ENCODE assay signal across 22 mouse cellular contexts in genomic region chr16:92601270-92601826, GRCm38 (mm10).
DNase-seq lines count a peak whose midpoint lies in the region; ATAC-seq and TF ChIP-seq lines count a peak whose summit lies in the region.
"Had no signal": no experiment of that assay in that cellular context is flagged by ENCODE, and none has a peak within 500 bp of the region (broad histone marks: within the 10 kb centered on the region; RNA-seq: fewer than 3 reads in every experiment).

No protein-coding gene starts in this region.

- no peak overlapping the region for H3K4me3 ChIP-seq in liver, adult 2 months (ENCODE audit: insufficient read depth, low read depth, low read length)
- no peak overlapping the region for H3K4me3 ChIP-seq in liver, postnatal 0 days (ENCODE audit: low read depth, low read length)
- H3K4me3 ChIP-seq in MEL (ENCODE audit: control insufficient read depth in 1 of 2, insufficient read depth in 1 of 2, low read depth in 2 of 2, low read length in 2 of 2) (no peak overlapping the region), myocyte (no peak overlapping the region)
- no peak overlapping the region for H3K4me3 ChIP-seq in heart, embryonic 11.5 days (ENCODE audit: low read depth, low read length)

- DNase-seq in liver, adult 2 months (ENCODE audit: extremely low read depth, low read depth, low spot score), result peak; percentile 18
- DNase-seq in liver, postnatal 0 days, result no peak
- DNase-seq in MEL (ENCODE audit: low read depth, low spot score), result no peak
- no peak for DNase-seq in thymus, postnatal 36 days
- DNase-seq in spleen, postnatal 10 days (ENCODE audit: low spot score in 2 of 2), result no peak
- DNase-seq: adrenal gland, adult 2 months; adrenal gland, adult 8-10 months; adrenal gland, postnatal 10 days; adrenal gland, postnatal 14 days; adrenal gland, postnatal 25 days; adrenal gland, postnatal 36 days; B cell, adult 2 months; cerebellum, adult 11 months; cerebellum, adult 11-12 months; cerebellum, adult 18-20 months had no signal

- no peak overlapping the region for H3K9ac ChIP-seq in liver, adult 2 months (ENCODE audit: low read depth, low read length)
- no peak overlapping the region for H3K9ac ChIP-seq in liver, postnatal 0 days (replicated peaks)
- no peak overlapping the region for H3K9ac ChIP-seq in MEL (ENCODE audit: control insufficient read depth, low read depth, low read length, poor library complexity, severe bottlenecking)
- H3K9ac ChIP-seq in heart, embryonic 11.5 days (ENCODE audit: low read depth, low read length), result no peak overlapping the region

- no peak for TF ChIP-seq POLR2A in liver, adult 2 months (IDR thresholded peaks at IDR 0.05; ENCODE audit: extremely low read depth, insufficient read depth, low read length)
- TF ChIP-seq POLR2A in MEL (IDR thresholded peaks at IDR 0.05; ENCODE audit: control insufficient read depth in 1 of 2, insufficient read depth in 1 of 2, low read depth in 1 of 2, low read length in 2 of 2, poor library complexity in 1 of 2), result no peak
- peak; percentile 41 for TF ChIP-seq POLR2A in myocyte (IDR thresholded peaks at IDR 0.05; ENCODE audit: insufficient read length, low read depth)

- no peaks in the 10 kb centered on the region for H3K36me3 ChIP-seq in liver, adult 2 months (ENCODE audit: control insufficient read depth, insufficient read depth, low read length)
- H3K36me3 ChIP-seq in liver, postnatal 0 days (replicated peaks; ENCODE audit: insufficient read depth, low read length), result peaks cover 6% of the 10 kb centered on the region; the same call in 1 of the 2 replicates
- H3K36me3 ChIP-seq in MEL (ENCODE audit: control insufficient read depth in 1 of 2, insufficient read depth in 2 of 2, low read length in 2 of 2), result peaks cover 0 to 4% of the 10 kb centered on the region in 2 experiments; a peak in 2 of 4 replicates
- H3K36me3 ChIP-seq in myocyte (ENCODE audit: control insufficient read depth, insufficient read depth), result peaks cover 19% of the 10 kb centered on the region
- H3K36me3 ChIP-seq in heart, embryonic 11.5 days (ENCODE audit: control insufficient read depth, insufficient read depth, low read length), result no peaks in the 10 kb centered on the region

- no peak for TF ChIP-seq RAD21 in MEL (IDR thresholded peaks at IDR 0.05; ENCODE audit: low read depth, low read length)

- no peak for TF ChIP-seq CTCF in liver, adult 2 months (IDR thresholded peaks at IDR 0.05; ENCODE audit: low read depth, low read length)
- TF ChIP-seq CTCF in liver, postnatal 0 days (IDR thresholded peaks at IDR 0.05; ENCODE audit: low read depth), result no peak
- TF ChIP-seq CTCF in MEL (IDR thresholded peaks at IDR 0.05 in 2 of 3, conservative IDR thresholded peaks at IDR 0.05 in 1 of 3; ENCODE audit: control insufficient read depth in 1 of 3, insufficient read depth in 1 of 3, low read depth in 2 of 3, low read length in 3 of 3, poor library complexity in 1 of 3, severe bottlenecking in 1 of 3), result no peak

- no peak overlapping the region for H3K27ac ChIP-seq in liver, adult 2 months (replicated peaks; ENCODE audit: insufficient read depth, low read depth, low read length)
- no peak overlapping the region for H3K27ac ChIP-seq in liver, postnatal 0 days (ENCODE audit: low read depth)
- H3K27ac ChIP-seq in MEL (ENCODE audit: control insufficient read depth, low read depth, low read length), result no peak overlapping the region
- H3K27ac ChIP-seq in heart, embryonic 11.5 days (ENCODE audit: low read depth, low read length), result no peak overlapping the region

- TF ChIP-seq EP300 in liver, postnatal 0 days (IDR thresholded peaks at IDR 0.05; ENCODE audit: low read depth), result no peak
- TF ChIP-seq EP300 in MEL (IDR thresholded peaks at IDR 0.05; ENCODE audit: low read depth in 1 of 2, low read length in 2 of 2), result no peak

- no peak overlapping the region for H3ac ChIP-seq in myocyte (ENCODE audit: control insufficient read depth, insufficient read length)

- no peaks in the 10 kb centered on the region for H3K79me2 ChIP-seq in liver, adult 2 months (ENCODE audit: control insufficient read depth, insufficient read depth, low read length)
- H3K79me2 ChIP-seq in MEL (ENCODE audit: control insufficient read depth, insufficient read depth, low read length, poor library complexity) (no peaks in the 10 kb centered on the region), myocyte (ENCODE audit: control insufficient read depth, insufficient read depth) (no peaks in the 10 kb centered on the region)

- H3K4me2 ChIP-seq in liver, postnatal 0 days (ENCODE audit: low read depth, low read length), result no peak overlapping the region
- H3K4me2 ChIP-seq in myocyte (ENCODE audit: low read depth), result no peak overlapping the region
- H3K4me2 ChIP-seq in heart, embryonic 11.5 days, result no peak overlapping the region

- ATAC-seq in liver, postnatal 0 days, result no peak
- ATAC-seq in common myeloid progenitor, adult 5-6 weeks (replicated peaks; ENCODE audit: low read depth, poor library complexity, severe bottlenecking), result 0 out of 2 replicates have a peak, but pooled peaks have one; percentile 9
- ATAC-seq in heart, embryonic 11.5 days (replicated peaks; ENCODE audit: insufficient number of reproducible peaks, low FRiP score, low TSS enrichment), result no peak
- ATAC-seq: activated CD4-positive, CD25-positive, alpha-beta regulatory T cell, adult 4 months; CD4-positive, CD25-positive, alpha-beta regulatory T cell, adult 4 months; Patski had no signal

- H3K4me1 ChIP-seq in liver, adult 2 months (ENCODE audit: control insufficient read depth, insufficient read depth, low read length), result no peaks in the 10 kb centered on the region; the same call in 1 of the 2 replicates
- H3K4me1 ChIP-seq in liver, postnatal 0 days (ENCODE audit: insufficient read depth), result no peaks in the 10 kb centered on the region
- H3K4me1 ChIP-seq in MEL (ENCODE audit: control insufficient read depth in 1 of 2, insufficient read depth in 2 of 2, low read length in 2 of 2), result no peaks in the 10 kb centered on the region
- no peaks in the 10 kb centered on the region for H3K4me1 ChIP-seq in heart, embryonic 11.5 days (ENCODE audit: control insufficient read depth, insufficient read depth, low read length)

- H3K9me3 ChIP-seq in liver, postnatal 0 days (ENCODE audit: low read length), result no peaks in the 10 kb centered on the region
- H3K9me3 ChIP-seq in MEL (replicated peaks; ENCODE audit: insufficient read depth, low read length), result no peaks in the 10 kb centered on the region
- no peaks in the 10 kb centered on the region for H3K9me3 ChIP-seq in heart, embryonic 11.5 days (replicated peaks; ENCODE audit: control insufficient read depth, low read length)

- 52% methylated on average over 9 of the region's 9 CpGs for WGBS in liver, adult 2 months
- WGBS in liver, postnatal 0 days (ENCODE audit: insufficient replicate concordance), result 59% methylated on average over 9 of the region's 9 CpGs
- 72% methylated on average over 9 of the region's 9 CpGs for WGBS in heart, embryonic 11.5 days (ENCODE audit: insufficient replicate concordance)

- peaks cover 4% of the 10 kb centered on the region for H3K27me3 ChIP-seq in liver, adult 2 months (ENCODE audit: control insufficient read depth, insufficient read depth, low read length)
- H3K27me3 ChIP-seq in liver, postnatal 0 days (ENCODE audit: insufficient read depth, low read length), result peaks cover 5% of the 10 kb centered on the region; the same call in 1 of the 2 replicates
- H3K27me3 ChIP-seq in MEL (ENCODE audit: control insufficient read depth in 1 of 2, insufficient read depth in 2 of 2, low read length in 2 of 2) (no peaks in the 10 kb centered on the region), myocyte (ENCODE audit: control insufficient read depth, insufficient read depth, insufficient read length) (no peaks in the 10 kb centered on the region)
- H3K27me3 ChIP-seq in heart, embryonic 11.5 days (ENCODE audit: control insufficient read depth, insufficient read depth, low read length), result peaks cover 3% of the 10 kb centered on the region
- H3K27me3 ChIP-seq: CH12.LX, Patski had no signal

TF ChIP-seq in MEL, 35 proteins besides CTCF, POLR2A, EP300 and RAD21:
- no peak for TF ChIP-seq MYC (IDR thresholded peaks at IDR 0.05; ENCODE audit: low read depth, low read length)
- peak; percentile 79 for TF ChIP-seq POLR2AphosphoS2 (IDR thresholded peaks at IDR 0.05; ENCODE audit: low read length)

TF ChIP-seq in myocyte, 11 proteins besides CTCF, POLR2A, EP300 and RAD21:
- TF ChIP-seq TCF12 (IDR thresholded peaks at IDR 0.05; ENCODE audit: insufficient read depth, poor library complexity, severe bottlenecking) (no peak), CEBPB (IDR thresholded peaks at IDR 0.05; ENCODE audit: insufficient read depth, poor library complexity, severe bottlenecking) (no peak), MYOD1 (IDR thresholded peaks at IDR 0.05; ENCODE audit: control insufficient read depth in 1 of 3, insufficient read length in 2 of 3, low read depth in 2 of 3) (no peak), E2F4 (IDR thresholded peaks at IDR 0.05; ENCODE audit: insufficient read depth) (no peak), POLR2AphosphoS2 (IDR thresholded peaks at IDR 0.05; ENCODE audit: insufficient read length, low read depth) (peak; percentile 94)
